Mouse (Mus musculus) G1E (cell line): ENCODE data around the gene Zfp366. TPM values are rescaled to one million over a fixed set of nuclear protein-coding genes. Genes with fewer than 3 reads are reported as not detected.

ENCODE experiments used
- ATAC-seq: 2 replicates; pipeline ENCODE4 v1.8.0; 2016; ENCODE audit warnings: mild to moderate bottlenecking; ENCODE audit not compliant: insufficient number of reproducible peaks, poor library complexity, low FRiP score, severe bottlenecking; ENCODE audit errors: extremely low read depth
- DNase-seq: peaks from one replicate; pipeline ENCODE4 v3.0.0; 2012; ENCODE audit warnings: low spot score
- H3K27me3 ChIP-seq: 2 replicates; pipeline ENCODE4 v1.6.1; 2012; ENCODE audit warnings: mild to moderate bottlenecking, low read length, inconsistent platforms; ENCODE audit not compliant: insufficient read depth
- H3K36me3 ChIP-seq: replicated peaks from 2 replicates; pipeline ENCODE3; 2012; ENCODE audit warnings: mild to moderate bottlenecking, inconsistent platforms
- H3K4me1 ChIP-seq: 2 replicates; pipeline ENCODE4 v1.6.1; 2012; ENCODE audit warnings: low read depth, low read length, inconsistent platforms, mixed read lengths; ENCODE audit not compliant: insufficient read depth
- H3K4me3 ChIP-seq: 2 replicates; pipeline ENCODE4 v1.5.1; 2012; ENCODE audit warnings: low read depth, mild to moderate bottlenecking, inconsistent platforms, low read length, moderate library complexity, mixed read lengths
- H3K9me3 ChIP-seq: replicated peaks from 2 replicates; pipeline ENCODE4 v1.6.1; 2012; ENCODE audit warnings: inconsistent platforms
- CTCF ChIP-seq: IDR thresholded peaks from 2 replicates; pipeline ENCODE4 v1.5.1; 2012; ENCODE audit warnings: low read depth, low read length, inconsistent platforms, mixed read lengths
- GATA1 ChIP-seq: IDR thresholded peaks from 2 replicates; pipeline ENCODE4 v1.6.1; 2012; ENCODE audit warnings: borderline replicate concordance, low read length, inconsistent platforms, mixed read lengths
- GATA2 ChIP-seq: IDR thresholded peaks from 2 replicates; pipeline ENCODE4 v1.6.1; 2012; ENCODE audit warnings: low read depth, low read length, inconsistent platforms, borderline replicate concordance
- POLR2AphosphoS5 ChIP-seq: IDR thresholded peaks from 2 replicates; pipeline ENCODE4 v1.6.1; 2012; ENCODE audit warnings: low read depth, low read length, inconsistent platforms; ENCODE audit not compliant: insufficient replicate concordance
- TAL1 ChIP-seq: conservative IDR thresholded peaks from 2 replicates; pipeline ENCODE4 v1.6.1; 2012; ENCODE audit warnings: low read depth, low read length, inconsistent platforms, mixed read lengths
- polyA plus RNA-seq: library from polyadenylated mRNA; stranded (reverse); fragments of >175 nt; gene quantifications from 2 replicates; pipeline ENCODE4 v1.2.3, GENCODE M21; 2012
- total RNA-seq, 2 experiments: library from RNA; stranded (forward) in 1 of 2; stranded (reverse) in 1 of 2; fragments of 200-1000 nt in 1 of 2; fragments of >200 nt in 1 of 2; fragmentation: Nextera tagmentation in 1 of 2; gene quantifications; 2 replicates each; pipeline ENCODE4 v1.2.3; 2014 to 2017

The Zfp366 gene
- total and polyA plus RNA-seq, 3 experiments = 0.05 TPM; not detected in 2

- no peaks in the 10 kb centered on the region for H3K4me1 ChIP-seq
- TF ChIP-seq GATA2 = no peak
- TF ChIP-seq TAL1 = no peak
- no peak for TF ChIP-seq POLR2AphosphoS5
- no peak for TF ChIP-seq CTCF
- no peak for TF ChIP-seq GATA1
- H3K27me3 ChIP-seq = peaks cover 13% of the 10 kb centered on the region; the same call in 1 of the 2 replicates
- H3K4me3 ChIP-seq = no peak overlapping the region
- ATAC-seq (no peak), DNase-seq (no peak)
- no peaks in the 10 kb centered on the region for H3K9me3 ChIP-seq
- no peaks in the 10 kb centered on the region for H3K36me3 ChIP-seq
These were observed 51.6 kb downstream of the Zfp366 start for GRCm38 (mm10) chr13:99236222-99236621.

GRCm38 (mm10) chr13:99237122-99237521 lies 52.5 kb downstream of the Zfp366 start:
- Histone ChIP-seq H3K27me3 (peaks cover 13% of the 10 kb centered on the region; the same call in 1 of the 2 replicates), H3K4me1 (no peaks in the 10 kb centered on the region), H3K36me3 (no peaks in the 10 kb centered on the region), H3K4me3 (no peak overlapping the region), H3K9me3 (no peaks in the 10 kb centered on the region)
- TF ChIP-seq GATA1 = no peak
- no peak for TF ChIP-seq CTCF
- no peak for TF ChIP-seq GATA2
- TF ChIP-seq POLR2AphosphoS5 = no peak
- no peak for TF ChIP-seq TAL1
- ATAC-seq (no peak), DNase-seq (no peak)

- Histone ChIP-seq H3K4me1 (no peaks in the 10 kb centered on the region), H3K4me3 (no peak overlapping the region), H3K36me3 (no peaks in the 10 kb centered on the region), H3K9me3 (no peaks in the 10 kb centered on the region), H3K27me3 (peaks cover 13% of the 10 kb centered on the region; the same call in 1 of the 2 replicates)
- no peak for ATAC-seq
- TF ChIP-seq CTCF = no peak
- TF ChIP-seq GATA2 = no peak
- TF ChIP-seq TAL1 = no peak
- no peak for TF ChIP-seq GATA1
- no peak for TF ChIP-seq POLR2AphosphoS5
- DNase-seq = no peak
These were observed 53.2 kb downstream of the Zfp366 start for GRCm38 (mm10) chr13:99237841-99238216.

GRCm38 (mm10) chr13:99238217-99239160 lies 53.9 kb downstream of the Zfp366 start:
- ATAC-seq (no peak), DNase-seq (no peak)
- no peak for TF ChIP-seq GATA2
- no peak for TF ChIP-seq CTCF
- TF ChIP-seq GATA1 = no peak
- TF ChIP-seq TAL1 = no peak
- no peaks in the 10 kb centered on the region for H3K9me3 ChIP-seq
- H3K36me3 ChIP-seq = no peaks in the 10 kb centered on the region
- no peak overlapping the region for H3K4me3 ChIP-seq
- H3K27me3 ChIP-seq = peaks cover 13% of the 10 kb centered on the region; the same call in 1 of the 2 replicates
- H3K4me1 ChIP-seq = no peaks in the 10 kb centered on the region

GRCm38 (mm10) chr13:99239161-99239530 lies 54.5 kb downstream of the Zfp366 start:
- no peaks in the 10 kb centered on the region for H3K36me3 ChIP-seq
- H3K4me3 ChIP-seq = no peak overlapping the region
- ATAC-seq (no peak), DNase-seq (no peak)
- TF ChIP-seq CTCF (no peak), TAL1 (no peak), POLR2AphosphoS5 (no peak), GATA1 (no peak), GATA2 (no peak)
- H3K4me1 ChIP-seq = no peaks in the 10 kb centered on the region
- peaks cover 11% of the 10 kb centered on the region; the same call in 1 of the 2 replicates for H3K27me3 ChIP-seq
- no peaks in the 10 kb centered on the region for H3K9me3 ChIP-seq

GRCm38 (mm10) chr13:99239741-99240140 lies 55.1 kb downstream of the Zfp366 start:
- Histone ChIP-seq H3K4me1 (no peaks in the 10 kb centered on the region), H3K36me3 (no peaks in the 10 kb centered on the region), H3K27me3 (peaks cover 11% of the 10 kb centered on the region; the same call in 1 of the 2 replicates), H3K9me3 (no peaks in the 10 kb centered on the region), H3K4me3 (no peak overlapping the region)
- ATAC-seq (no peak), DNase-seq (no peak)
- no peak for TF ChIP-seq POLR2AphosphoS5
- no peak for TF ChIP-seq GATA2
- TF ChIP-seq CTCF = no peak
- no peak for TF ChIP-seq GATA1
- no peak for TF ChIP-seq TAL1
